Mouse (Mus musculus): Measurements from ENCODE around the gene Tmem259.

The Tmem259 gene

GRCm38 (mm10) chr10:80017361-80017760 is 33.2 kb upstream of the Tmem259 start:
- in situ Hi-C loops (cut with MboI, MseI): no loop called here

GRCm38 (mm10) chr10:80016931-80017330 is 32.8 kb upstream of the Tmem259 start:
- in situ Hi-C loops (cut with MboI, MseI): no loop called here

GRCm38 (mm10) chr10:80016511-80016910 is 32.4 kb upstream of the Tmem259 start, which contains the start of gene Arhgap45:
Gene Arhgap45 (plus strand): TSS chr10:80016653.
- in situ Hi-C loops (cut with MboI, MseI): no loop called here

GRCm38 (mm10) chr10:80015583-80015982 is 31.5 kb upstream of the Tmem259 start:
- in situ Hi-C loops (cut with MboI, MseI): no loop called here

GRCm38 (mm10) chr10:80014484-80015290 is 30.6 kb upstream of the Tmem259 start:
- in situ Hi-C loops (cut with MboI, MseI): no loop called here

- in situ Hi-C loops (cut with MboI, MseI): no loop called here
These were observed 29.5 kb upstream of the Tmem259 start for GRCm38 (mm10) chr10:80013609-80014008.

GRCm38 (mm10) chr10:80011740-80012139 is 27.6 kb upstream of the Tmem259 start:
- in situ Hi-C loops (cut with MboI, MseI): no loop called here

- in situ Hi-C loops (cut with MboI, MseI): no loop called here
These were observed 20.1 kb upstream of the Tmem259 start for GRCm38 (mm10) chr10:80004233-80004705.

GRCm38 (mm10) chr10:80003374-80004232 is 19.5 kb upstream of the Tmem259 start:
- in situ Hi-C loops (cut with MboI, MseI): no loop called here

GRCm38 (mm10) chr10:80002829-80003228 is 18.7 kb upstream of the Tmem259 start:
- in situ Hi-C loops (cut with MboI, MseI): no loop called here

- in situ Hi-C loops (cut with MboI, MseI): no loop called here
These were observed 17.8 kb upstream of the Tmem259 start for GRCm38 (mm10) chr10:80001945-80002344.

GRCm38 (mm10) chr10:79997819-79998218 is 13.7 kb upstream of the Tmem259 start:
- in situ Hi-C loops (cut with MboI, MseI): no loop called here

- in situ Hi-C loops (cut with MboI, MseI): no loop called here
These were observed 13.1 kb upstream of the Tmem259 start for GRCm38 (mm10) chr10:79997034-79997760.

- in situ Hi-C loops (cut with MboI, MseI): no loop called here
These were observed 12.3 kb upstream of the Tmem259 start, which contains the start of gene Abca7 for GRCm38 (mm10) chr10:79996272-79997033. Gene Abca7 (plus strand): TSS chr10:79996494.

GRCm38 (mm10) chr10:79995636-79996035 is 11.5 kb upstream of the Tmem259 start:
- in situ Hi-C loops (cut with MboI, MseI): no loop called here

- in situ Hi-C loops (cut with MboI, MseI): loop anchor here in 1 of 2 experiments (5.0 kb wide), 1 partner anchor 63 kb away; no protein-coding TSS in a partner anchor
These were observed 10.4 kb upstream of the Tmem259 start for GRCm38 (mm10) chr10:79994397-79995115.

- in situ Hi-C loops (cut with MboI, MseI): loop anchor here in 1 of 2 experiments (5.0 kb wide), 1 partner anchor 66 kb away; no protein-coding TSS in a partner anchor
These were observed 7.4 kb upstream of the Tmem259 start for GRCm38 (mm10) chr10:79991548-79991947.

GRCm38 (mm10) chr10:79991099-79991498 is 7.0 kb upstream of the Tmem259 start:
- in situ Hi-C loops (cut with MboI, MseI): loop anchor here in 1 of 2 experiments (5.0 kb wide), 1 partner anchor 66 kb away; no protein-coding TSS in a partner anchor

- in situ Hi-C loops (cut with MboI, MseI): loop anchor here (5.0 to 10.0 kb wide), 4 partner anchors 42 to 155 kb away; partner anchors contain the start of genes Cbarp (in 1 of the 2), Midn (in 1 of the 2) and Stk11 (in 1 of the 2)
These were observed 5.7 kb upstream of the Tmem259 start for GRCm38 (mm10) chr10:79989870-79990269.

Measured in T-helper 17 cell (primary cell).